In the genomic region with DNA sequence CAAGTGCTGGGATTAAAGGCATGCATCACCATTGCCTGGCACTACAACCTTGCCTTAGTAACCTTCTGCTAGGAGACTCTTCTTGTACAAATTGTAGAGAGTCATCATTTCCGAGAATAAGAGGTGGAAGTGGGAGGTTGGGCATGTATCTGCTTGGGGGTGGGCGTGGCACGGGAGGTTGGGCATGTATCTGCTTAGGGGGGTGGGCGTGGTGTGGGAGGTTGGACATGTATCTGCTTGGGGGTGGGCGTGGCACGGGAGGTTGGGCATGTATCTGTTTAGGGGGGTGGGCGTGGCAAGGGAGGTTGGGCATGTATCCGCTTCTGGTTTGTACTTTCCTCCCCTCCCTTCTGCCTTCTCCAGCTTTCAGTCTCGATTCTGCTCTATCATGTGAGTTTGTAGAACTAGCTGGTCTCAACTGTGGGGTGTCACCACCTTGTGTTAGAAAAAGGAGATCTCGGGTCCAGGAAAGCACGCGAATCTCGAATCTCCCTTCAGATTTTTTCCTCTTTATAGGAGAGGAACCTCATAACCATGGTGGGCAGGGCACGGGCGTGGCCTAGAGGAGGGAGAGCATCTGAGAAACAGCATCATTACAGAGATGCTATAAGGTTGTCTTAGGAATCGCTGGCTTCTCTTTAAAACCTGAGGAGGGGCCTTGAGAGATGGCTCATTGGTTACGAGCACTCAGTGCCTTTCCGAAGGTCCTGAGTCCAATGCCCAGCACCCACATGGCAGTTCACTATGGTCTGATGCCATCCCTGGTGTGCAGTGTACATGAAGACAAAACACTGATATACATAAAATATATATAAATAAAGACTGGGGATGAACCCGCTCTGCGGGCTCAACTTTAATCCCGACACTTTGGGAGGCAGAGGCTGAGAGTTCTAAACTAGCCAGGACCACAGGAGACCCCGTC, we compare ENCODE assay signal across 7 mouse cellular contexts. TPM values are rescaled to one million over a fixed set of nuclear protein-coding genes. Genes with fewer than 3 reads are reported as not detected.
A peak's percentile ranks its signal among the peaks of the same experiment; 100 is the strongest.
DNase-seq lines count a peak whose midpoint lies in the region; ATAC-seq lines count a peak whose summit lies in the region.

No protein-coding gene starts in this region.

- H3K4me2 ChIP-seq in liver, embryonic 12.5 days, result peak overlapping the region; percentile 72

- DNase-seq in T-cell, adult 2 months (ENCODE audit: low spot score), result peak; percentile 91
- peak; percentile 90 for DNase-seq in embryo, embryonic 11 days
- DNase-seq in heart, adult 18-20 months, result peak; percentile 67 to 78
- DNase-seq in kidney, adult 11 months, result peak; percentile 68
- DNase-seq in splenic B cell, adult 2 months (ENCODE audit: low read depth, low spot score), result peak; percentile 98

- no peaks in the 10 kb centered on the region for H3K9me3 ChIP-seq in liver, embryonic 12.5 days (replicated peaks)

- peak overlapping the region; percentile 53 for H3K4me3 ChIP-seq in liver, embryonic 12.5 days

- no peaks in the 10 kb centered on the region for H3K36me3 ChIP-seq in liver, embryonic 12.5 days
- H3K36me3 ChIP-seq in splenic B cell, adult 2 months (ENCODE audit: control insufficient read depth, insufficient read depth, low read length, poor library complexity, severe bottlenecking), result no peaks in the 10 kb centered on the region

- H3K27me3 ChIP-seq in liver, embryonic 12.5 days (replicated peaks), result peaks cover 10% of the 10 kb centered on the region
- no peaks in the 10 kb centered on the region for H3K27me3 ChIP-seq in splenic B cell, adult 2 months (ENCODE audit: control insufficient read depth, insufficient read depth, low read length, poor library complexity, severe bottlenecking)

- H3K4me1 ChIP-seq in liver, embryonic 12.5 days, result peaks cover 44% of the 10 kb centered on the region

- 2% methylated on average over 22 of the region's 22 CpGs for WGBS in liver, embryonic 12.5 days (ENCODE audit: insufficient replicate concordance)

- H3K27ac ChIP-seq in liver, embryonic 12.5 days, result peak overlapping the region; percentile 80

- H3K9ac ChIP-seq in liver, embryonic 12.5 days, result peak overlapping the region; percentile 22; the same call in 1 of the 2 replicates

- ATAC-seq in liver, embryonic 12.5 days, result peak; percentile 80
- peak; percentile 92 for ATAC-seq in monocyte, adult 5-6 weeks (replicated peaks; ENCODE audit: insufficient number of reproducible peaks, low FRiP score, low TSS enrichment, poor library complexity, severe bottlenecking)

RNA-seq across cellular contexts. Expression of a gene that starts 5.8 kb away (rescaled TPM):
- 100 to 1,000 TPM; 138 to 145 TPM for total RNA-seq in heart, adult 18-20 months (2021)
- polyA plus RNA-seq in liver, embryonic 12.5 days (2016; fragmentation: Nextera tagmentation; extraction: Ambion mirVana), result 17.1 and 19.5 TPM in 2 replicates
- 146 to 207 TPM (median 171 TPM) in 3 replicates for total RNA-seq in monocyte, adult 5-6 weeks (2017)

RNA-seq across cellular contexts. Expression of a gene that starts 11.7 kb away (rescaled TPM):
- 10 to 100 TPM; 46.0 to 50.6 TPM for total RNA-seq in heart, adult 18-20 months (2021)
- polyA plus RNA-seq in liver, embryonic 12.5 days (2016; fragmentation: Nextera tagmentation; extraction: Ambion mirVana), result 200 and 212 TPM in 2 replicates
- total RNA-seq in monocyte, adult 5-6 weeks (2017), result 77.5 to 88.4 TPM (median 81.4 TPM) in 3 replicates

RNA-seq across cellular contexts. Expression of a gene that starts 30.0 kb away (rescaled TPM):
- total RNA-seq in heart, adult 18-20 months (2021), result 10 to 100 TPM; 16.8 to 20.6 TPM
- 4.5 and 5.0 TPM in 2 replicates for polyA plus RNA-seq in liver, embryonic 12.5 days (2016; fragmentation: Nextera tagmentation; extraction: Ambion mirVana)
- total RNA-seq in monocyte, adult 5-6 weeks (2017), result 3.9 to 5.1 TPM (median 4.2 TPM) in 3 replicates

Comparison
In these comparisons a context has a peak if more than half of its experiments do, and no peak if none do; other contexts are left out.
1. Peak in every context shown above with its lines: DNase-seq, ATAC-seq, H3K4me3 ChIP-seq and H3K27ac ChIP-seq.